Mouse (Mus musculus) embryonic facial prominence, embryonic 14.5 days (tissue): Measurements from ENCODE around the gene Itga11. TPM values are rescaled to one million over a fixed set of nuclear protein-coding genes. Genes with fewer than 3 reads are reported as not detected.

Source experiments
- ATAC-seq: fragments of 200-750 bp; cut with Nextera tagmentation; 2 replicates; pipeline ENCODE4 v1.8.0; 2017; ENCODE audit warnings: low read depth, moderate number of reproducible peaks, moderate TSS enrichment
- DNase-seq: peaks from one replicate; pipeline ENCODE4 v3.0.0-alpha.2; 2015; ENCODE audit warnings: low spot score
- H3K27ac ChIP-seq: fragments of 300-500 bp; sonication (generic); replicated peaks from 2 replicates; pipeline ENCODE4 v1.5.1; 2014; ENCODE audit warnings: low read depth, mild to moderate bottlenecking, low read length, moderate library complexity
- H3K27me3 ChIP-seq: fragments of 300-500 bp; sonication (generic); replicated peaks from 2 replicates; pipeline ENCODE4 v1.6.1; 2014; ENCODE audit warnings: low read length; ENCODE audit not compliant: control insufficient read depth, insufficient read depth
- H3K36me3 ChIP-seq: fragments of 300-500 bp; sonication (generic); 2 replicates; pipeline ENCODE4 v1.6.1; 2014; ENCODE audit warnings: low read length, mixed read lengths; ENCODE audit not compliant: control insufficient read depth, insufficient read depth
- H3K4me1 ChIP-seq: fragments of 300-500 bp; sonication (generic); 2 replicates; pipeline ENCODE4 v1.6.1; 2014; ENCODE audit warnings: antibody characterized with exemption, low read length; ENCODE audit not compliant: control insufficient read depth, insufficient read depth
- H3K4me2 ChIP-seq: fragments of 300-500 bp; sonication (generic); 2 replicates; pipeline ENCODE4 v1.6.1; 2014; ENCODE audit warnings: low read depth, mild to moderate bottlenecking, low read length, moderate library complexity, mixed read lengths
- H3K4me3 ChIP-seq: fragments of 300-500 bp; sonication (generic); 2 replicates; pipeline ENCODE4 v1.5.1; 2014; ENCODE audit warnings: low read depth, mild to moderate bottlenecking, low read length
- H3K9ac ChIP-seq: fragments of 300-500 bp; sonication (generic); 2 replicates; pipeline ENCODE4 v1.6.1; 2014; ENCODE audit warnings: low read depth, mild to moderate bottlenecking, low read length, moderate library complexity, mixed read lengths
- H3K9me3 ChIP-seq: fragments of 300-500 bp; sonication (generic); 2 replicates; pipeline ENCODE4 v1.6.1; 2016; ENCODE audit warnings: low read length; ENCODE audit not compliant: control insufficient read depth
- WGBS: fragments of 180-500 bp; shearing (Covaris S2); extraction: QIAGEN DNeasy Blood & Tissue Kit; methylation state at CpG from one replicate; pipeline ENCODE4 v1.1.7; 2014; 5-methylcytosine and 5-hydroxymethylcytosine counted together
- polyA plus RNA-seq: library from polyadenylated mRNA; unstranded; fragments of >200 nt; fragmentation: Nextera tagmentation; extraction: Ambion mirVana; gene quantifications from 2 replicates; pipeline ENCODE4 v1.2.1, GENCODE M21; 2014

Itga11 gene
- polyA plus RNA-seq, result 8.1 and 10.2 TPM in 2 replicates

- Histone ChIP-seq H3K9ac (peak within 1 kb of the TSS; percentile 71), H3K4me3 (peak within 1 kb of the TSS; percentile 56), H3K36me3 (no peaks in the 10 kb centered on the region), H3K4me2 (peak within 1 kb of the TSS; percentile 90), H3K27ac (peak within 1 kb of the TSS; percentile 35), H3K9me3 (no peaks in the 10 kb centered on the region), H3K27me3 (peaks cover 23% of the 10 kb centered on the region), H3K4me1 (peaks cover 4% of the 10 kb centered on the region)
- DNase-seq (peak; percentile 68), ATAC-seq (peak; percentile 80; the same call in 1 of the 2 replicates)
- under 1% methylated on average over 23 of the region's 45 CpGs for WGBS
Measured at GRCm38 (mm10) chr9:62677641-62678549, at the start of gene Itga11. Gene Itga11, plus strand, starts transcription at chr9:62677826.

- Histone ChIP-seq H3K9me3 (no peaks in the 10 kb centered on the region), H3K4me2 (no peak overlapping the region), H3K36me3 (no peaks in the 10 kb centered on the region), H3K4me3 (no peak overlapping the region), H3K4me1 (no peaks in the 10 kb centered on the region), H3K9ac (no peak overlapping the region), H3K27me3 (no peaks in the 10 kb centered on the region), H3K27ac (no peak overlapping the region)
- WGBS, result 66% methylated on average over 10 of the region's 10 CpGs
- ATAC-seq (no peak), DNase-seq (no peak)
Measured at GRCm38 (mm10) chr9:62630631-62631240, 46.9 kb upstream of the Itga11 start.

- no peak overlapping the region for H3K27ac ChIP-seq
- WGBS, result 65% methylated on average over 6 of the region's 6 CpGs
- H3K36me3 ChIP-seq, result no peaks in the 10 kb centered on the region
- DNase-seq (no peak), ATAC-seq (no peak; the same call in 1 of the 2 replicates)
- no peak overlapping the region for H3K9ac ChIP-seq
- no peak overlapping the region for H3K4me2 ChIP-seq
- no peaks in the 10 kb centered on the region for H3K9me3 ChIP-seq
- no peaks in the 10 kb centered on the region for H3K27me3 ChIP-seq
- no peak overlapping the region for H3K4me3 ChIP-seq
- no peaks in the 10 kb centered on the region for H3K4me1 ChIP-seq
Measured at GRCm38 (mm10) chr9:62632392-62632791, 45.2 kb upstream of the Itga11 start.

- 28% methylated on average over 6 of the region's 6 CpGs for WGBS
- Histone ChIP-seq H3K4me3 (no peak overlapping the region), H3K27me3 (no peaks in the 10 kb centered on the region), H3K4me2 (no peak overlapping the region), H3K27ac (no peak overlapping the region), H3K9ac (no peak overlapping the region), H3K9me3 (no peaks in the 10 kb centered on the region), H3K36me3 (no peaks in the 10 kb centered on the region), H3K4me1 (no peaks in the 10 kb centered on the region)
- DNase-seq, result no peak
- ATAC-seq, result no peak
Measured at GRCm38 (mm10) chr9:62638045-62638444, 39.6 kb upstream of the Itga11 start.

- no peak for DNase-seq
- H3K4me3 ChIP-seq, result no peak overlapping the region
- no peaks in the 10 kb centered on the region for H3K9me3 ChIP-seq
- no peak for ATAC-seq
- H3K27ac ChIP-seq, result no peak overlapping the region
- H3K9ac ChIP-seq, result no peak overlapping the region
- H3K36me3 ChIP-seq, result no peaks in the 10 kb centered on the region
- H3K27me3 ChIP-seq, result no peaks in the 10 kb centered on the region
- WGBS, result 58% methylated on average over 4 of the region's 4 CpGs
- no peaks in the 10 kb centered on the region for H3K4me1 ChIP-seq
- H3K4me2 ChIP-seq, result no peak overlapping the region
Measured at GRCm38 (mm10) chr9:62639686-62640085, 37.9 kb upstream of the Itga11 start.

- Histone ChIP-seq H3K27ac (no peak overlapping the region), H3K9me3 (no peaks in the 10 kb centered on the region), H3K36me3 (no peaks in the 10 kb centered on the region), H3K27me3 (no peaks in the 10 kb centered on the region), H3K4me2 (no peak overlapping the region), H3K4me1 (0 out of 2 replicates have a peak, but pooled peaks cover 4% of the 10 kb centered on the region), H3K4me3 (no peak overlapping the region), H3K9ac (no peak overlapping the region)
- no peak for DNase-seq
- WGBS, result 93% methylated on average over 2 of the region's 2 CpGs
- no peak for ATAC-seq
Measured at GRCm38 (mm10) chr9:62640188-62640587, 37.4 kb upstream of the Itga11 start.

GRCm38 (mm10) chr9:62645716-62646400, 31.8 kb upstream of the Itga11 start:
- Histone ChIP-seq H3K9me3 (no peaks in the 10 kb centered on the region), H3K27ac (peak overlapping the region; percentile 64), H3K4me1 (peaks cover 27% of the 10 kb centered on the region; the same call in 1 of the 2 replicates), H3K4me2 (no peak overlapping the region), H3K27me3 (no peaks in the 10 kb centered on the region), H3K4me3 (no peak overlapping the region), H3K36me3 (no peaks in the 10 kb centered on the region), H3K9ac (no peak overlapping the region)
- 53% methylated on average over 6 of the region's 6 CpGs for WGBS
- peak; percentile 91 for DNase-seq
- peak; percentile 32 for ATAC-seq

- no peak for ATAC-seq
- peaks cover 27% of the 10 kb centered on the region; the same call in 1 of the 2 replicates for H3K4me1 ChIP-seq
- 41% methylated on average over 7 of the region's 7 CpGs for WGBS
- H3K4me2 ChIP-seq, result no peak overlapping the region
- H3K27ac ChIP-seq, result peak overlapping the region; percentile 64
- DNase-seq, result peak; percentile 57
- H3K9ac ChIP-seq, result no peak overlapping the region
- no peaks in the 10 kb centered on the region for H3K36me3 ChIP-seq
- no peaks in the 10 kb centered on the region for H3K9me3 ChIP-seq
- no peaks in the 10 kb centered on the region for H3K27me3 ChIP-seq
- no peak overlapping the region for H3K4me3 ChIP-seq
Measured at GRCm38 (mm10) chr9:62646721-62647183, 30.9 kb upstream of the Itga11 start.
